Comparison of ENCODE assay signal across 8 mouse cellular contexts in the genomic region with DNA sequence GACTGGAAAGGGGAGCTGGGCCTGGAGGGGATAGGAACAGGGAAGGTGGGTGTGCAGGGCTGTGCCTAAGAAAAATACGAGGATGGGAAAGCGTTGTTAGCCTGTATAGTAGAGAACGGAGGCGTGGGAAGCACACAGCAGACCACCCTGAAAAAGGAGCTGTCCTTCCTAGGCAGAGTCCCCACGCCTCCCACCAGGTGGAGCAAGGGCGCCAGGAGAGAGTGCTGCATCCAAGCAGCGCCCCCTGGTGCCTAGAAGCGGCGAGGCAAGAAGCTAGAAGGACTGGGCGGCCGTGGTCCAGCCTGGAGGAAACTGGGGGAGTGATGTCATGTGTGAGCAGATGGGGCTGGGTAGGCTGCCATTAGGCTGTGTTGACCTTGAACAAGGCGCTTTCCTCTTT.
A peak's percentile ranks its signal among the peaks of the same experiment; 100 is the strongest.
DNase-seq lines count a peak whose midpoint lies in the region; ATAC-seq lines count a peak whose summit lies in the region.

No protein-coding gene starts in this region.

- DNase-seq in ZHBTc4 (ENCODE audit: low read depth, low spot score) = peak; percentile 96
- DNase-seq in cerebellum, postnatal 4 days (ENCODE audit: low spot score in 2 of 2) = peak; percentile 96 to 98
- DNase-seq in gastrocnemius, adult 18-20 months (ENCODE audit: low spot score) = peak; percentile 94
- DNase-seq in left cerebral cortex, adult 18-20 months (ENCODE audit: low spot score in 2 of 2) = peak; percentile 88 to 93
- DNase-seq in lung, postnatal 4 days = peak; percentile 91 to 96
- DNase-seq in retina, postnatal 1 day = peak; percentile 95
- peak; percentile 85 to 90 for DNase-seq in urinary bladder, adult 18-20 months (ENCODE audit: low spot score in 2 of 2)

- peak overlapping the region; percentile 76 for H3K27ac ChIP-seq in hindbrain, embryonic 16.5 days (ENCODE audit: low read depth, low read length)

- peak; percentile 86 for ATAC-seq in hindbrain, embryonic 16.5 days

- peaks cover 17% of the 10 kb centered on the region for H3K4me1 ChIP-seq in hindbrain, embryonic 16.5 days (ENCODE audit: control insufficient read depth, insufficient read depth, low read depth, low read length)

- no peaks in the 10 kb centered on the region for H3K9me3 ChIP-seq in hindbrain, embryonic 16.5 days (ENCODE audit: control insufficient read depth, low read length)

- H3K27me3 ChIP-seq in hindbrain, embryonic 16.5 days (replicated peaks; ENCODE audit: control insufficient read depth, insufficient read depth, low read length) = no peaks in the 10 kb centered on the region

- H3K4me2 ChIP-seq in hindbrain, embryonic 16.5 days (ENCODE audit: low read length) = peak overlapping the region; percentile 91

- 1% methylated on average over 12 of the region's 12 CpGs for WGBS in hindbrain, embryonic 16.5 days

- no peaks in the 10 kb centered on the region for H3K36me3 ChIP-seq in hindbrain, embryonic 16.5 days (ENCODE audit: control insufficient read depth, insufficient read depth, low read length)

- peak overlapping the region; percentile 92 for H3K9ac ChIP-seq in hindbrain, embryonic 16.5 days (ENCODE audit: low read depth, low read length)

- peak overlapping the region; percentile 75 for H3K4me3 ChIP-seq in hindbrain, embryonic 16.5 days (ENCODE audit: low read length)

Comparison
In these comparisons a context has a peak if more than half of its experiments do, and no peak if none do; other contexts are left out.
1. Peak in every context shown above with its lines: DNase-seq, ATAC-seq, H3K4me3 ChIP-seq and H3K27ac ChIP-seq.